Mouse (Mus musculus) kidney, adult 2 months (tissue): ENCODE measurements at regions not wholly inside any gene's neighbourhood (a gene's known extent, or its start where the extent isn't known, plus 50 kb on each side); places are given as distances from the start of the nearest gene placed in this dataset.

Experiments used
- CTCF ChIP-seq: fragments of 200-500 bp; conservative IDR thresholded peaks from 2 replicates; pipeline ENCODE4 v1.5.1; 2011; ENCODE audit warnings: low read depth, mild to moderate bottlenecking, control low read depth, low read length, moderate library complexity, mixed read lengths; ENCODE audit not compliant: insufficient read depth, insufficient read length
- POLR2A ChIP-seq: fragments of 200-500 bp; IDR thresholded peaks from one replicate; pipeline ENCODE4 v1.6.1; 2011; ENCODE audit warnings: low read depth, low read length, control low read depth

- TF ChIP-seq CTCF (no peak), POLR2A (no peak)
These were observed 584.3 kb upstream of the Gm21833 start for GRCm38 (mm10) chr16:82243851-82244250.
